Mouse (Mus musculus) forebrain, embryonic 11.5 days (tissue): Measurements from ENCODE around the gene Arid5b. TPM values are rescaled to one million over a fixed set of nuclear protein-coding genes. Genes with fewer than 3 reads are reported as not detected.

ENCODE experiments used
- ATAC-seq: fragments of 200-750 bp; cut with Nextera tagmentation; replicated peaks from 2 replicates; pipeline ENCODE4 v1.8.0; 2017; ENCODE audit warnings: moderate TSS enrichment; ENCODE audit not compliant: low FRiP score
- DNase-seq: peaks from one replicate; pipeline ENCODE4 v3.0.0-alpha.2; 2017; ENCODE audit warnings: low spot score
- H3K27ac ChIP-seq: fragments of 300-500 bp; sonication (generic); 2 replicates; pipeline ENCODE4 v1.5.1; 2014; ENCODE audit warnings: low read depth, low read length
- H3K27me3 ChIP-seq: fragments of 300-500 bp; sonication (generic); 2 replicates; pipeline ENCODE4 v1.6.1; 2014; ENCODE audit warnings: mild to moderate bottlenecking, low read length, mixed read lengths; ENCODE audit not compliant: control insufficient read depth, insufficient read depth
- H3K36me3 ChIP-seq: fragments of 300-500 bp; sonication (generic); 2 replicates; pipeline ENCODE4 v1.6.1; 2014; ENCODE audit warnings: mild to moderate bottlenecking, low read length, moderate library complexity, mixed read lengths; ENCODE audit not compliant: control insufficient read depth, insufficient read depth
- H3K4me1 ChIP-seq: fragments of 300-500 bp; sonication (generic); replicated peaks from 2 replicates; pipeline ENCODE4 v1.6.1; 2014; ENCODE audit warnings: low read length, mixed read lengths; ENCODE audit not compliant: control insufficient read depth, insufficient read depth
- H3K4me2 ChIP-seq: fragments of 300-500 bp; sonication (generic); 2 replicates; pipeline ENCODE4 v1.6.1; 2014; ENCODE audit warnings: low read depth, mild to moderate bottlenecking, low read length, moderate library complexity, mixed read lengths; ENCODE audit not compliant: severe bottlenecking
- H3K4me3 ChIP-seq: fragments of 300-500 bp; sonication (generic); 2 replicates; pipeline ENCODE4 v1.5.1; 2014; ENCODE audit warnings: low read depth, low read length
- H3K9ac ChIP-seq: fragments of 300-500 bp; sonication (generic); 2 replicates; pipeline ENCODE4 v1.6.1; 2014; ENCODE audit warnings: low read length
- H3K9me3 ChIP-seq: fragments of 300-500 bp; sonication (generic); 2 replicates; pipeline ENCODE4 v1.6.1; 2016; ENCODE audit warnings: low read length, mixed read lengths; ENCODE audit not compliant: control insufficient read depth
- WGBS: fragments of 180-500 bp; shearing (Covaris S2); extraction: QIAGEN DNeasy Blood & Tissue Kit; methylation state at CpG from one replicate; pipeline ENCODE4 v1.1.7; 2014; 5-methylcytosine and 5-hydroxymethylcytosine counted together
- polyA plus RNA-seq: library from polyadenylated mRNA; unstranded; fragments of >200 nt; fragmentation: Nextera tagmentation; extraction: Ambion mirVana; gene quantifications from 2 replicates; pipeline ENCODE4 v1.2.1, GENCODE M21; 2014

The Arid5b gene
- 16.0 and 17.1 TPM in 2 replicates for polyA plus RNA-seq

- H3K27me3 ChIP-seq, result peaks cover 2% of the 10 kb centered on the region; the same call in 1 of the 2 replicates
- DNase-seq (peak; percentile 75), ATAC-seq (no peak)
- under 1% methylated on average over 23 of the region's 24 CpGs for WGBS
- peak within 1 kb of the TSS; percentile 56 for H3K4me3 ChIP-seq
- H3K4me2 ChIP-seq, result peak within 1 kb of the TSS; percentile 94
- H3K36me3 ChIP-seq, result no peaks in the 10 kb centered on the region
- peak within 1 kb of the TSS; percentile 57 for H3K9ac ChIP-seq
- no peaks in the 10 kb centered on the region for H3K9me3 ChIP-seq
- peaks cover 12% of the 10 kb centered on the region; the same call in 1 of the 2 replicates for H3K4me1 ChIP-seq
- H3K27ac ChIP-seq, result peak within 1 kb of the TSS; percentile 41; the same call in 1 of the 2 replicates
Observed at GRCm38 (mm10) chr10:68278632-68279361, at the start of gene Arid5b. Gene Arid5b (minus strand): TSS chr10:68278740.

DNA sequence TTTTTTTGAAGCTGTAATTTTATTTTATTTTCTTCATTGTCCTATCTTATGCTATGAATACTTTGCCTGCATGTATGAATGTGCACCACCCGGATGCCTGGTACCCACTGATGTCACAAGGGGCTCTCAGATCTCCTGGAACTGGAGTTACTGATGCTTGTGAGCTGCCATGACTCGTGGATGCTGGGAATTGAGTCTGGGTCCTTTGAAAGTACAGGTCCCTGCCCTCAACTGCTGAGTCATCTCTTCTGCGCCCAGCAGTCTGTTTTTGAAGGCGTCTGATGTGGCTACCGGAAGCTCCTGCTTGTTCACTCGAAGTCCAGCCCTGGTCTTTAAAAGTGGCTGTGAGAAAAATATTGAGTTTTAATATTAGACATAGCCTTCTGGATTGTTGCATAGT, 46.8 kb upstream of the Arid5b start:
- Histone ChIP-seq H3K4me3 (no peak overlapping the region), H3K4me1 (no peaks in the 10 kb centered on the region), H3K9me3 (no peaks in the 10 kb centered on the region), H3K36me3 (no peaks in the 10 kb centered on the region), H3K27ac (no peak overlapping the region), H3K9ac (no peak overlapping the region), H3K27me3 (no peaks in the 10 kb centered on the region), H3K4me2 (no peak overlapping the region)
- WGBS, result 80% methylated on average over 6 of the region's 6 CpGs
- ATAC-seq (no peak), DNase-seq (no peak)

GRCm38 (mm10) chr10:68324061-68324460, 45.5 kb upstream of the Arid5b start:
- Histone ChIP-seq H3K36me3 (no peaks in the 10 kb centered on the region), H3K27me3 (no peaks in the 10 kb centered on the region), H3K9me3 (no peaks in the 10 kb centered on the region), H3K4me1 (no peaks in the 10 kb centered on the region), H3K4me2 (no peak overlapping the region), H3K27ac (no peak overlapping the region), H3K9ac (no peak overlapping the region), H3K4me3 (no peak overlapping the region)
- 90% methylated on average over 11 of the region's 11 CpGs for WGBS
- DNase-seq (no peak), ATAC-seq (no peak)

- ATAC-seq, result no peak
Observed at GRCm38 (mm10) chr10:68323167-68323566, 44.6 kb upstream of the Arid5b start.

GRCm38 (mm10) chr10:68320986-68321385, 42.4 kb upstream of the Arid5b start:
- no peak for ATAC-seq
- Histone ChIP-seq H3K27ac (no peak overlapping the region), H3K9me3 (no peaks in the 10 kb centered on the region), H3K27me3 (no peaks in the 10 kb centered on the region), H3K9ac (no peak overlapping the region), H3K4me3 (no peak overlapping the region), H3K4me2 (no peak overlapping the region), H3K36me3 (no peaks in the 10 kb centered on the region), H3K4me1 (no peaks in the 10 kb centered on the region)
- DNase-seq, result no peak
- WGBS, result 76% methylated on average over 4 of the region's 4 CpGs

More at GRCm38 (mm10) chr10:68323167-68323566, 44.6 kb upstream of the Arid5b start:
- no peaks in the 10 kb centered on the region for H3K36me3 ChIP-seq
- 72% methylated on average over 3 of the region's 3 CpGs for WGBS
- H3K27ac ChIP-seq, result no peak overlapping the region
- H3K4me3 ChIP-seq, result no peak overlapping the region
- H3K4me1 ChIP-seq, result no peaks in the 10 kb centered on the region
- no peak overlapping the region for H3K4me2 ChIP-seq
- H3K9me3 ChIP-seq, result no peaks in the 10 kb centered on the region
- no peaks in the 10 kb centered on the region for H3K27me3 ChIP-seq
- H3K9ac ChIP-seq, result no peak overlapping the region
- no peak for DNase-seq

GRCm38 (mm10) chr10:68320496-68320895, 42.0 kb upstream of the Arid5b start:
- no peaks in the 10 kb centered on the region for H3K36me3 ChIP-seq
- WGBS, result 92% methylated on average over 5 of the region's 5 CpGs
- no peaks in the 10 kb centered on the region for H3K9me3 ChIP-seq
- ATAC-seq (no peak), DNase-seq (no peak)
- H3K4me1 ChIP-seq, result no peaks in the 10 kb centered on the region
- H3K27ac ChIP-seq, result no peak overlapping the region
- no peak overlapping the region for H3K4me2 ChIP-seq
- no peak overlapping the region for H3K9ac ChIP-seq
- no peaks in the 10 kb centered on the region for H3K27me3 ChIP-seq
- H3K4me3 ChIP-seq, result no peak overlapping the region

DNA sequence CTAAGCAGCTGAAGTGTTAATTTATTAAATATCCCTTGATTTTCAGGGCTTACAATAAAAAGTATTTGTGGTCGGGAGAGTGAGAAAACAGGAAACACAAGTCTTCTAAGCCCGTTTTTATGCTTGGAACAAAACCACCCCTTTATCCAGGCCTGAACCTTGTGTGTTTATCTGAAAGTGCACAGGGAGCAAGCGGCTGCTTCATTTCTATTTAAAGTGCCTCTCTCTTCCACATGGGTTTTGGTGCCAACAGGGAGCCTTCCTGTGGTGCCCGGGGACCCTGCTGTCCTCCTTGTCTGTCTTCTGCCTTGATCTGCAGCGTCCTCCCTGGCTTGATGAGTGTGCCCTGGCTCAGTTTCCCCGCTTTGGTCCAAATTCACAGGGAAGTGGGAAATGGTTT, 40.9 kb upstream of the Arid5b start:
- no peak overlapping the region for H3K4me2 ChIP-seq

DNA sequence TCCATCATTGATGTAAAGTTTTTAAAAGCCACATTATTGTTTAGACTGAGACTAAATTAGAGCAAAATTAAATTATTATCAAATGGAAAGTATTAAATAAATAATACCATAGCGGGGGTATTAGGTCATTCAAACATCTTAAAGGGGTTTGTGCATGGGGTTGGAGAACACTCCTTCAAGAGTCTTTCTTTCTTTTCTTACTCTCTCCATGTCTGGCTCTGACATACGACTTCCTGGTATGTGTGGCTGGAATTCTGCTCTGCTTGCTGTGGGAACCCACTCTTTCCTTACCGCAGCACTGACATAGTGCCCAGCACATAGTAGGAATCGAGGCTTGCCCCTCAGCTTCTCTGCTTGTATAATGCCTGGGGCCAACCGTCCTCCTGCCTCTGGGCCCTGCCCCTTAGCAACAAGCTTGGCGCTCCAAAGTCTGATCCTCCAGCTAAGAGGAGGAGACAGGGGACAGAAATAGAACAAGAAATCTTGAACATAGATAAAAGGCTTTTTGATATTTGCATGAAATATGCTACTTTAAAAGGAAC, 40.0 kb upstream of the Arid5b start:
- 82% methylated on average over 6 of the region's 6 CpGs for WGBS
- Histone ChIP-seq H3K9ac (no peak overlapping the region), H3K4me2 (no peak overlapping the region), H3K27ac (no peak overlapping the region), H3K9me3 (no peaks in the 10 kb centered on the region), H3K4me3 (no peak overlapping the region), H3K27me3 (no peaks in the 10 kb centered on the region), H3K36me3 (no peaks in the 10 kb centered on the region), H3K4me1 (no peaks in the 10 kb centered on the region)
- ATAC-seq, result no peak
- no peak for DNase-seq

More for the DNA sequence above, 40.9 kb upstream of the Arid5b start:
- no peak overlapping the region for H3K4me3 ChIP-seq
- DNase-seq (no peak), ATAC-seq (no peak)
- H3K27ac ChIP-seq, result no peak overlapping the region
- H3K9me3 ChIP-seq, result no peaks in the 10 kb centered on the region
- H3K9ac ChIP-seq, result no peak overlapping the region
- no peaks in the 10 kb centered on the region for H3K27me3 ChIP-seq
- H3K36me3 ChIP-seq, result no peaks in the 10 kb centered on the region
- 83% methylated on average over 6 of the region's 6 CpGs for WGBS
- H3K4me1 ChIP-seq, result no peaks in the 10 kb centered on the region

DNA sequence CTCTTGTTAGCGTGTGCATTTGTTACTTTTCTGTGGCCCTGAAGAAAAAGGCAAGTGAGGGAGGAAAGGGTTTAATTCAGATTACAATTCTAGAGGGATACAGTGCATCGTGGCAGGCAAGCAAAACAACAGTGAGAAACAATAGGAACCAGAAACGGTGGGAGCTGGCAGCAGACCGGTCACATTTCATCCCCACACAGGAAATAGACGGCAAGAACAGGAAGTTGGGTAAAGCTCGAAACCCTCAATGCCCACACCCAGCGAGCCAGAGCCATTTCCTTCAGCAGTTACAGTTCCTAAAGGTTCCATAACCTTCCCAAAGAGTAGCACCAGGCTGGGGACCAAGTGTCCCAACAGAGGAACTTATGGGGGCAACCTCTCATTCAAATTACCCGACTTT, 34.2 kb upstream of the Arid5b start:
- Histone ChIP-seq H3K27me3 (no peaks in the 10 kb centered on the region), H3K9ac (no peak overlapping the region), H3K9me3 (no peaks in the 10 kb centered on the region), H3K4me1 (no peaks in the 10 kb centered on the region), H3K27ac (no peak overlapping the region), H3K36me3 (no peaks in the 10 kb centered on the region), H3K4me2 (no peak overlapping the region), H3K4me3 (no peak overlapping the region)
- 93% methylated on average over 8 of the region's 8 CpGs for WGBS
- ATAC-seq (no peak), DNase-seq (no peak)
